Mouse (Mus musculus): ENCODE data around the gene Nkiras1. TPM values are rescaled to one million over a fixed set of nuclear protein-coding genes. Genes with fewer than 3 reads are reported as not detected.

The Nkiras1 gene
- 8.9 TPM for polyA plus RNA-seq (2014; fragmentation: Illumina TruSeq; extraction: RNeasy Lipid Tissue Mini Kit (QIAGEN cat#74804); ENCODE audit: low read depth, low replicate concordance)

GRCm38 (mm10) chr14:18270529-18271441, at the start of gene Nkiras1, which contains the start of gene Rpl15:
Gene Nkiras1, plus strand, starts transcription at chr14:18271136.
Gene Rpl15, minus strand, starts transcription at chr14:18271391.

GRCm38 (mm10) chr14:18238750-18239731, 31.9 kb upstream of the Nkiras1 start, which contains the start of gene Nr1d2:
Gene Nr1d2, minus strand, starts transcription at chr14:18239127.

GRCm38 (mm10) chr14:18331693-18332131, 60.8 kb downstream of the Nkiras1 start, which contains the start of gene Ube2e1:
Gene Ube2e1, minus strand, starts transcription at chr14:18331859.

Other genes starting within 250 kb of the Nkiras1 start
- 38.3 TPM for gene Nr1d2, start 32.0 kb upstream of the Nkiras1 start, polyA plus RNA-seq (2014; fragmentation: Illumina TruSeq; extraction: RNeasy Lipid Tissue Mini Kit (QIAGEN cat#74804); ENCODE audit: low read depth, low replicate concordance)
- 205 TPM for gene Rpl15, start 255 bp downstream of the Nkiras1 start, polyA plus RNA-seq (2014; fragmentation: Illumina TruSeq; extraction: RNeasy Lipid Tissue Mini Kit (QIAGEN cat#74804); ENCODE audit: low read depth, low replicate concordance)
- gene Ube2e1, start 60.7 kb downstream of the Nkiras1 start, polyA plus RNA-seq (2014; fragmentation: Illumina TruSeq; extraction: RNeasy Lipid Tissue Mini Kit (QIAGEN cat#74804); ENCODE audit: low read depth, low replicate concordance), result 97.8 TPM

Data from testis, adult 10 weeks (tissue).